In the genomic region with DNA sequence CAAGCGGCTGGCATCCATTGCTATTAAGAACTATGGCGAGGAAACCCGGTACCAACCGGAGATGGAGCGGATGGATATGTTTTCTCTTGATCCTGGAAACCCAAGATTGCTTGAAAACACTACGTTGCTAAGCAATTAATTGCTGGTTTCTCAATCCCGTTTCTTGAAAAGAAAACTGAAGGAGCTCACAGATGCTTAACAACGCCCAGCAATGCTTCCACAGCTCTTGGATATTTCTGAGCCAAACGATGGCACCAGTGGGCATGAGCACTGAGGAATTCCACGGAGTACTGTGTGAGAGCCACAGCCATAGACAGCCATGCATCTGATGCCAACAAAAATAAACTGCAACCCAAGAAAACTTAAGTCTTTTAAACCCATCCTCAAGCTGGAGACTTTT, we compare ENCODE assay signal across 26 mouse cellular contexts.
DNase-seq lines count a peak whose midpoint lies in the region; ATAC-seq lines count a peak whose summit lies in the region.
"Had no signal": no experiment of that assay in that cellular context is flagged by ENCODE, and none has a peak within 500 bp of the region (broad histone marks: within the 10 kb centered on the region; RNA-seq: fewer than 3 reads in every experiment).

No protein-coding gene starts in this region.

- no peak overlapping the region for H3K27ac ChIP-seq in heart, embryonic 11.5 days (ENCODE audit: low read depth, low read length)
- no peak overlapping the region for H3K27ac ChIP-seq in liver, embryonic 11.5 days (ENCODE audit: low read depth, low read length)
- H3K27ac ChIP-seq: embryonic facial prominence, embryonic 10.5 days; embryonic facial prominence, embryonic 12.5 days had no signal

- no peak for ATAC-seq in heart, embryonic 11.5 days (replicated peaks; ENCODE audit: insufficient number of reproducible peaks, low FRiP score, low TSS enrichment)
- no peak for ATAC-seq in liver, embryonic 11.5 days (replicated peaks; ENCODE audit: low FRiP score)
- ATAC-seq: activated CD4-positive, CD25-positive, alpha-beta regulatory T cell, adult 4 months; CD4-positive, CD25-positive, alpha-beta regulatory T cell, adult 4 months; forebrain, embryonic 13.5 days; forebrain, embryonic 15.5 days; Patski had no signal

- no peaks in the 10 kb centered on the region for H3K4me1 ChIP-seq in heart, embryonic 11.5 days (ENCODE audit: control insufficient read depth, insufficient read depth, low read length)
- H3K4me1 ChIP-seq in liver, embryonic 11.5 days (replicated peaks; ENCODE audit: control insufficient read depth, insufficient read depth, low read length), result no peaks in the 10 kb centered on the region
- H3K4me1 ChIP-seq: embryonic facial prominence, embryonic 12.5 days; forebrain, embryonic 13.5 days; forebrain, embryonic 15.5 days had no signal

- no peaks in the 10 kb centered on the region for H3K9me3 ChIP-seq in heart, embryonic 11.5 days (replicated peaks; ENCODE audit: control insufficient read depth, low read length)
- H3K9me3 ChIP-seq in liver, embryonic 11.5 days (ENCODE audit: control insufficient read depth, low read length), result no peaks in the 10 kb centered on the region
- H3K9me3 ChIP-seq: embryonic facial prominence, embryonic 10.5 days; embryonic facial prominence, embryonic 12.5 days; forebrain, embryonic 13.5 days; forebrain, embryonic 15.5 days had no signal

- no peak overlapping the region for H3K4me2 ChIP-seq in heart, embryonic 11.5 days
- H3K4me2 ChIP-seq in liver, embryonic 11.5 days, result no peak overlapping the region
- H3K4me2 ChIP-seq: embryonic facial prominence, embryonic 12.5 days; forebrain, embryonic 13.5 days; forebrain, embryonic 15.5 days had no signal

- no peak overlapping the region for H3K4me3 ChIP-seq in heart, embryonic 11.5 days (ENCODE audit: low read depth, low read length)
- H3K4me3 ChIP-seq in liver, embryonic 11.5 days (ENCODE audit: low read depth, low read length), result no peak overlapping the region
- H3K4me3 ChIP-seq: embryonic facial prominence, embryonic 10.5 days; embryonic facial prominence, embryonic 12.5 days; forebrain, embryonic 13.5 days; forebrain, embryonic 15.5 days had no signal

- intact Hi-C loops in left cerebral cortex, postnatal 14 days (cut with DNase I), result no loop called here

- no peaks in the 10 kb centered on the region for H3K36me3 ChIP-seq in heart, embryonic 11.5 days (ENCODE audit: control insufficient read depth, insufficient read depth, low read length)
- no peaks in the 10 kb centered on the region for H3K36me3 ChIP-seq in liver, embryonic 11.5 days (ENCODE audit: control insufficient read depth, insufficient read depth, low read length)
- H3K36me3 ChIP-seq: embryonic facial prominence, embryonic 10.5 days; embryonic facial prominence, embryonic 12.5 days; forebrain, embryonic 15.5 days; G1E had no signal

- no peak overlapping the region for H3K9ac ChIP-seq in heart, embryonic 11.5 days (ENCODE audit: low read depth, low read length)
- no peak overlapping the region for H3K9ac ChIP-seq in liver, embryonic 11.5 days (ENCODE audit: low read depth, low read length)
- H3K9ac ChIP-seq: embryonic facial prominence, embryonic 12.5 days; forebrain, embryonic 13.5 days; forebrain, embryonic 15.5 days had no signal

- peak; percentile 49 for DNase-seq in heart, adult 11 months
- peak; percentile 11 to 61 for DNase-seq in left cerebral cortex, postnatal 14 days (ENCODE audit: low spot score in 2 of 2)
- DNase-seq in left cerebral cortex, adult 8-10 months (ENCODE audit: low spot score in 2 of 2), result no peak
- DNase-seq in liver, embryonic 11.5 days (ENCODE audit: low spot score), result peak; percentile 18
- DNase-seq in liver, result no peak
- peak; percentile 46 to 62 for DNase-seq in right cerebral cortex, postnatal 10 days (ENCODE audit: low spot score in 2 of 2)
- DNase-seq in right cerebral cortex, adult 18-20 months, result no peak
- DNase-seq: adrenal gland, adult 8-10 months; adrenal gland, postnatal 14 days; adrenal gland, postnatal 36 days; B cell, adult 2 months; cerebellum, adult 11 months; cerebellum, adult 18-20 months; cerebellum, adult 8-10 months; cerebellum, postnatal 10 days; cerebellum, postnatal 25 days had no signal

- WGBS in heart, embryonic 11.5 days (ENCODE audit: insufficient replicate concordance), result 87% methylated on average over 10 of the region's 10 CpGs
- 87% methylated on average over 10 of the region's 10 CpGs for WGBS in liver, embryonic 11.5 days

- H3K27me3 ChIP-seq in heart, embryonic 11.5 days (ENCODE audit: control insufficient read depth, insufficient read depth, low read length), result no peaks in the 10 kb centered on the region
- no peaks in the 10 kb centered on the region for H3K27me3 ChIP-seq in liver, embryonic 11.5 days (replicated peaks; ENCODE audit: control insufficient read depth, insufficient read depth, low read length)
- H3K27me3 ChIP-seq: CH12.LX; embryonic facial prominence, embryonic 12.5 days; forebrain, embryonic 13.5 days; forebrain, embryonic 15.5 days had no signal

Comparison
In these comparisons a context has a peak if more than half of its experiments do, and no peak if none do; other contexts are left out.
1. DNase-seq: peak in heart, adult 11 months (single experiment), left cerebral cortex, postnatal 14 days (2 of 2), liver, embryonic 11.5 days (single experiment) and right cerebral cortex, postnatal 10 days (2 of 2); none in left cerebral cortex, adult 8-10 months (0 of 2), liver (single experiment) and right cerebral cortex, adult 18-20 months (single experiment).